Comparison of ENCODE assay signal across 14 mouse cellular contexts in the genomic region with DNA sequence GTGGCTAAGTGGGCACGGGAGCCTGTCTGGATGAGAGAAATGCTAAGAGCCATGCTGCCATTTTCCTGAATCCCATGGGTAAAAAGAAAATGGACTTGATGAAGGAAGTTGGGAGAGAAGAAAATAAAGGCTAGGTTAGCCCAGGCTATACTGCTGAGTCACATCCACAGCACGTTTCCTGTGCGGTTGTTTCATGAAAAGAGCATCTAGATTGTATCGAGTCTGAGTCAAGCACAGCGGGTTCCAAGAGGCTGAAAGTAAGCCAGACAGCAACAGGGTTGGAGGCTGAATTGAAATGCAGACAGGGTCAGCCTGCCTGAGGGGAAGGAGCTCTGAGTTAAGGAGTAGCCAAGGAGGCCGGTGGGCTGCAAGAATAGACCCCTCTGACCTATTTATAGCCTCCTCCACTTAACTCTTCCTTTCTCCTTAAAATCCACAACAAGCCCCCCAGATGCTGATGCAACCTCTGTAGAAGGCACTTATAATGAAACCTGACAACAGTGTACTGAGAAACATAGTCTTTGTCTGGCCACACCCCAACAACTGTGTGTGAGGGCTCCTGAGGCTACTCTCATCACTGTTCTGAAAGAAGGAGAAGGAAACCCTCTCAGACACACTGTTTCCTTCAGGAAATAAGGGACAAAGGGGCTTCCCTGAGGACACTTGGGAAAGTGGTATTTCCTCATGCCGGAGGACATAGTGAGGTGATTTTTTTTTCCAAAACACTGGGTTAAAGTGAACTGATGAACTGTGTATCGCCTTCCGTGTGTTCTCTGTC.
DNase-seq lines count a peak whose midpoint lies in the region; TF ChIP-seq lines count a peak whose summit lies in the region.
"Had no signal": no experiment of that assay in that cellular context is flagged by ENCODE, and none has a peak within 500 bp of the region (broad histone marks: within the 10 kb centered on the region; RNA-seq: fewer than 3 reads in every experiment).

No protein-coding gene starts in this region.

- TF ChIP-seq POLR2A in heart, adult 2 months (IDR thresholded peaks at IDR 0.05; ENCODE audit: insufficient read depth, low read depth, low read length): peak; percentile 30; the same call in 1 of the 2 replicates
- TF ChIP-seq POLR2A in thymus, adult 2 months (IDR thresholded peaks at IDR 0.05; ENCODE audit: control insufficient read depth, extremely low read depth, insufficient read depth, low read length, poor library complexity): no peak

- no peaks in the 10 kb centered on the region for H3K27me3 ChIP-seq in heart, adult 2 months (ENCODE audit: control insufficient read depth, insufficient read depth, low read length)
- H3K27me3 ChIP-seq in embryonic facial prominence, embryonic 10.5 days (replicated peaks; ENCODE audit: low read depth, poor library complexity, severe bottlenecking): no peaks in the 10 kb centered on the region
- no peaks in the 10 kb centered on the region for H3K27me3 ChIP-seq in thymus, adult 2 months (ENCODE audit: control insufficient read depth, insufficient read depth, low read length)
- H3K27me3 ChIP-seq: limb, embryonic 13.5 days had no signal

- H3K27ac ChIP-seq in heart, adult 2 months: peak overlapping the region; percentile 84
- 0 out of 2 replicates have a peak overlapping the region, but pooled peaks have one; percentile 10 for H3K27ac ChIP-seq in embryonic facial prominence, embryonic 10.5 days (replicated peaks)
- H3K27ac ChIP-seq in layer of hippocampus, adult 2 months: no peak overlapping the region
- H3K27ac ChIP-seq in thymus, adult 2 months (ENCODE audit: control insufficient read depth, insufficient read depth, low read length): no peak overlapping the region
- H3K27ac ChIP-seq: limb, embryonic 13.5 days had no signal

- no peak overlapping the region for H3K9ac ChIP-seq in heart, adult 2 months (ENCODE audit: low read depth, low read length)
- H3K9ac ChIP-seq: forebrain, postnatal 0 days; limb, embryonic 13.5 days; liver, postnatal 0 days had no signal

- H3K9me3 ChIP-seq in embryonic facial prominence, embryonic 10.5 days: no peaks in the 10 kb centered on the region

- intact Hi-C loops in heart, adult 2 months (cut with DNase I): loop anchor here (1.0 to 5.0 kb wide), 8 partner anchors 121 to 367 kb away; no protein-coding TSS in a partner anchor
- intact Hi-C loops in heart, postnatal 14 days (cut with DNase I): loop anchor here (2.0 to 10.0 kb wide), 4 partner anchors 123 to 362 kb away; no protein-coding TSS in a partner anchor

- 46% methylated on average over 9 of the region's 9 CpGs for WGBS in heart, adult 2 months
- WGBS in embryonic facial prominence, embryonic 10.5 days: 72% methylated on average over 9 of the region's 9 CpGs
- WGBS in thymus, adult 2 months: 93% methylated on average over 9 of the region's 9 CpGs

- peaks cover 10% of the 10 kb centered on the region for H3K36me3 ChIP-seq in heart, adult 2 months (ENCODE audit: control insufficient read depth, insufficient read depth, low read length)
- no peaks in the 10 kb centered on the region for H3K36me3 ChIP-seq in embryonic facial prominence, embryonic 10.5 days (replicated peaks)
- H3K36me3 ChIP-seq in thymus, adult 2 months (ENCODE audit: control insufficient read depth, insufficient read depth, low read length): no peaks in the 10 kb centered on the region
- H3K36me3 ChIP-seq: limb, embryonic 13.5 days had no signal

- no peak overlapping the region for H3K4me3 ChIP-seq in heart, adult 2 months
- no peak overlapping the region for H3K4me3 ChIP-seq in embryonic facial prominence, embryonic 10.5 days
- no peak overlapping the region for H3K4me3 ChIP-seq in layer of hippocampus, adult 2 months
- no peak overlapping the region for H3K4me3 ChIP-seq in thymus, adult 2 months (ENCODE audit: control insufficient read depth, insufficient read depth, low read length)
- H3K4me3 ChIP-seq: erythroblast, embryonic 14.5 days; limb, embryonic 13.5 days had no signal

- peak; percentile 45 to 46 for DNase-seq in heart, adult 2 months
- no peak for DNase-seq in heart, postnatal 14 days
- peak; percentile 58 for DNase-seq in lung, postnatal 25 days (ENCODE audit: low spot score)
- no peak for DNase-seq in lung, postnatal 4 days
- DNase-seq in embryonic facial prominence, embryonic 10.5 days (ENCODE audit: low spot score): no peak
- peak; percentile 17 to 59 for DNase-seq in kidney, postnatal 36 days
- DNase-seq in layer of hippocampus, adult 2 months (ENCODE audit: low spot score in 2 of 2): no peak
- DNase-seq in thymus, adult 2 months: no peak
- DNase-seq: cerebellum, adult 2 months; embryo, embryonic 11 days; forebrain, postnatal 0 days; liver, postnatal 0 days had no signal

- TF ChIP-seq CTCF in heart, adult 2 months (IDR thresholded peaks at IDR 0.05): no peak
- no peak for TF ChIP-seq CTCF in layer of hippocampus, adult 2 months (conservative IDR thresholded peaks at IDR 0.05)
- TF ChIP-seq CTCF in thymus, adult 2 months (IDR thresholded peaks at IDR 0.05; ENCODE audit: borderline replicate concordance, control insufficient read depth, extremely low read depth, insufficient read depth, low read length, poor library complexity): no peak

- TF ChIP-seq EP300 in heart, adult 2 months (IDR thresholded peaks at IDR 0.05; ENCODE audit: insufficient read depth, low read depth, low read length): 0 out of 2 replicates have a peak, but pooled peaks have one; percentile 11

- H3K4me1 ChIP-seq in heart, adult 2 months (ENCODE audit: control insufficient read depth, insufficient read depth, low read length): peaks cover 18% of the 10 kb centered on the region
- no peaks in the 10 kb centered on the region for H3K4me1 ChIP-seq in embryonic facial prominence, embryonic 10.5 days
- no peaks in the 10 kb centered on the region for H3K4me1 ChIP-seq in thymus, adult 2 months (replicated peaks; ENCODE audit: control insufficient read depth, insufficient read depth, low read length)
- H3K4me1 ChIP-seq: limb, embryonic 13.5 days had no signal

- no peaks in the 10 kb centered on the region for H3K79me2 ChIP-seq in heart, adult 2 months (replicated peaks; ENCODE audit: control insufficient read depth, insufficient read depth, low read length)

Comparison
In these comparisons a context has a peak if more than half of its experiments do, and no peak if none do; other contexts are left out.
1. DNase-seq: peak in heart, adult 2 months (2 of 2), lung, postnatal 25 days (single experiment) and kidney, postnatal 36 days (2 of 2); none in heart, postnatal 14 days (0 of 2), lung, postnatal 4 days (0 of 2), embryonic facial prominence, embryonic 10.5 days (single experiment), layer of hippocampus, adult 2 months (0 of 2) and thymus, adult 2 months (single experiment).
2. H3K27ac ChIP-seq: peak in heart, adult 2 months (single experiment) and embryonic facial prominence, embryonic 10.5 days (single experiment); none in layer of hippocampus, adult 2 months (single experiment) and thymus, adult 2 months (single experiment).